13 mouse cellular contexts compared by ENCODE assay signal in genomic region chr3:136251578-136251977, GRCm38 (mm10).
"Had no signal": no experiment of that assay in that cellular context is flagged by ENCODE, and none has a peak within 500 bp of the region (broad histone marks: within the 10 kb centered on the region; RNA-seq: fewer than 3 reads in every experiment).

No protein-coding gene starts in this region.

- DNase-seq: lung, adult 18-20 months; lung, embryonic 14.5 days; lung, postnatal 10 days; lung, postnatal 4 days; midbrain, embryonic 14.5 days; retina, postnatal 1 day; right cerebral cortex, postnatal 25 days; right cerebral cortex, postnatal 4 days; spleen, adult 18-20 months; thymus, adult 18-20 months; thymus, postnatal 14 days; thymus, postnatal 36 days had no signal

- ATAC-seq: midbrain, embryonic 16.5 days had no signal
